Mouse (Mus musculus): ENCODE data around the gene Midn.

DNA sequence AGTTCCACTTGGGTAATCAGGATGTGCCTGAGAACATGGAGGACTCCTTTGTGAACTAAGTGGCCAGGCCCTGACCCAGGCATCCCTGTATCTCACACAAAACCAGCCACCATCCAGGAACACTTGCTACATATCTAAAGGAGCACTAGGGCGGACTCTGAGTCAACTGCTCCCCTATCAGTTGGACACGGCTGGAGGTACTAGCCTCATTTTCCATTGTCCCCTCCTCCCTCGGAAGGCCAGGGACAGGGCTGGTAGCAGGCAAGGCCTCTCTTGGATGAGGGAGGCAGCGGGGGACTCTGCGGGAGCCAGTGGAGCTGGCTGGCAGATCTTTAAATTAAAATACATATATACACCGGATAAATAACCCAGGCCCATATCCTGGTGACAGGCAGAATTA, 45.9 kb downstream of the Midn start:
- TF ChIP-seq CTCF (IDR thresholded peaks at IDR 0.05; ENCODE audit: borderline replicate concordance, insufficient read depth, low read length) (no peak), POLR2A (IDR thresholded peaks at IDR 0.05; ENCODE audit: low read depth, low read length) (no peak)
